Comparison of ENCODE assay signal across 14 mouse cellular contexts in genomic region chr6:121043434-121044189, GRCm38 (mm10).
DNase-seq lines count a peak whose midpoint lies in the region; ATAC-seq and TF ChIP-seq lines count a peak whose summit lies in the region.
"Had no signal": no experiment of that assay in that cellular context is flagged by ENCODE, and none has a peak within 500 bp of the region (broad histone marks: within the 10 kb centered on the region; RNA-seq: fewer than 3 reads in every experiment).

No protein-coding gene starts in this region.

- H3K9me3 ChIP-seq in kidney, embryonic 14.5 days (ENCODE audit: control insufficient read depth, low read length), result no peaks in the 10 kb centered on the region
- H3K9me3 ChIP-seq in embryonic facial prominence, embryonic 10.5 days, result no peaks in the 10 kb centered on the region
- no peaks in the 10 kb centered on the region for H3K9me3 ChIP-seq in lung, postnatal 0 days (ENCODE audit: low read length)
- H3K9me3 ChIP-seq in midbrain, embryonic 13.5 days, result no peaks in the 10 kb centered on the region
- H3K9me3 ChIP-seq: forebrain, embryonic 13.5 days; midbrain, embryonic 15.5 days had no signal

- peak; percentile 30; the same call in 1 of the 2 replicates for TF ChIP-seq EP300 in lung, postnatal 0 days (IDR thresholded peaks at IDR 0.05)

- no peak for TF ChIP-seq POLR2A in kidney, adult 2 months (IDR thresholded peaks at IDR 0.05; ENCODE audit: low read depth, low read length)

- WGBS in kidney, adult 2 months, result 57% methylated on average over 14 of the region's 14 CpGs
- WGBS in kidney, embryonic 14.5 days, result 48% methylated on average over 14 of the region's 14 CpGs
- 60% methylated on average over 14 of the region's 14 CpGs for WGBS in embryonic facial prominence, embryonic 10.5 days
- 45% methylated on average over 14 of the region's 14 CpGs for WGBS in lung, postnatal 0 days
- WGBS in midbrain, embryonic 13.5 days, result 75% methylated on average over 14 of the region's 14 CpGs

- TF ChIP-seq CTCF in kidney, adult 2 months (conservative IDR thresholded peaks at IDR 0.05; ENCODE audit: insufficient read depth, insufficient read length, low read depth, low read length), result no peak
- TF ChIP-seq CTCF in lung, postnatal 0 days (IDR thresholded peaks at IDR 0.05), result no peak

- no peak for DNase-seq in kidney, adult 2 months
- peak; percentile 80 for DNase-seq in 416B (ENCODE audit: low read depth)
- DNase-seq in embryonic facial prominence, embryonic 10.5 days (ENCODE audit: low spot score), result no peak
- DNase-seq in lung, postnatal 0 days (ENCODE audit: low spot score), result peak; percentile 78
- DNase-seq in testis, postnatal 14 days (ENCODE audit: low spot score), result no peak
- DNase-seq in layer of hippocampus, postnatal 14 days (ENCODE audit: low spot score in 2 of 2), result no peak
- DNase-seq: cerebellum, postnatal 25 days; heart, adult 11 months; heart, postnatal 4 days; kidney, adult 11 months had no signal

- peak overlapping the region; percentile 54; the same call in 1 of the 2 replicates for H3K27ac ChIP-seq in kidney, adult 2 months (ENCODE audit: insufficient read depth, low read depth, low read length)
- H3K27ac ChIP-seq in kidney, embryonic 14.5 days (ENCODE audit: low read depth, low read length), result no peak overlapping the region
- H3K27ac ChIP-seq in embryonic facial prominence, embryonic 10.5 days (replicated peaks), result peak overlapping the region; percentile 66
- H3K27ac ChIP-seq in lung, postnatal 0 days (ENCODE audit: low read length), result peak overlapping the region; percentile 51; the same call in 1 of the 2 replicates
- no peak overlapping the region for H3K27ac ChIP-seq in midbrain, embryonic 13.5 days
- H3K27ac ChIP-seq: forebrain, embryonic 13.5 days; midbrain, embryonic 15.5 days had no signal

- no peaks in the 10 kb centered on the region for H3K36me3 ChIP-seq in kidney, adult 2 months (ENCODE audit: control insufficient read depth, insufficient read depth, low read length)
- H3K36me3 ChIP-seq in kidney, embryonic 14.5 days (ENCODE audit: control insufficient read depth, insufficient read depth, low read length), result peaks cover 24% of the 10 kb centered on the region; the same call in 1 of the 2 replicates
- peaks cover 36% of the 10 kb centered on the region for H3K36me3 ChIP-seq in embryonic facial prominence, embryonic 10.5 days (replicated peaks)
- peaks cover 13% of the 10 kb centered on the region for H3K36me3 ChIP-seq in lung, postnatal 0 days (ENCODE audit: insufficient read depth, low read length)
- peaks cover 36% of the 10 kb centered on the region for H3K36me3 ChIP-seq in midbrain, embryonic 13.5 days

- ATAC-seq in kidney, embryonic 14.5 days (ENCODE audit: low FRiP score, low TSS enrichment), result no peak
- ATAC-seq in lung, postnatal 0 days, result peak; percentile 68
- no peak for ATAC-seq in midbrain, embryonic 13.5 days
- ATAC-seq: forebrain, embryonic 13.5 days; midbrain, embryonic 15.5 days had no signal

- H3K4me3 ChIP-seq in kidney, adult 2 months (ENCODE audit: insufficient read depth, low read depth, low read length), result no peak overlapping the region
- H3K4me3 ChIP-seq in kidney, embryonic 14.5 days (ENCODE audit: low read length), result no peak overlapping the region
- no peak overlapping the region for H3K4me3 ChIP-seq in embryonic facial prominence, embryonic 10.5 days
- no peak overlapping the region for H3K4me3 ChIP-seq in lung, postnatal 0 days (ENCODE audit: low read depth, low read length)
- H3K4me3 ChIP-seq in midbrain, embryonic 13.5 days (replicated peaks), result no peak overlapping the region
- H3K4me3 ChIP-seq: forebrain, embryonic 13.5 days; midbrain, embryonic 15.5 days had no signal

- no peak overlapping the region for H3K4me2 ChIP-seq in kidney, embryonic 14.5 days (replicated peaks; ENCODE audit: low read depth, low read length)
- H3K4me2 ChIP-seq in lung, postnatal 0 days (replicated peaks; ENCODE audit: low read depth, low read length), result no peak overlapping the region
- H3K4me2 ChIP-seq in midbrain, embryonic 13.5 days (replicated peaks), result no peak overlapping the region
- H3K4me2 ChIP-seq: forebrain, embryonic 13.5 days; midbrain, embryonic 15.5 days had no signal

- H3K27me3 ChIP-seq in kidney, adult 2 months (replicated peaks; ENCODE audit: control insufficient read depth, insufficient read depth, low read length), result no peaks in the 10 kb centered on the region
- no peaks in the 10 kb centered on the region for H3K27me3 ChIP-seq in kidney, embryonic 14.5 days (ENCODE audit: control insufficient read depth, insufficient read depth, low read length)
- no peaks in the 10 kb centered on the region for H3K27me3 ChIP-seq in embryonic facial prominence, embryonic 10.5 days (replicated peaks; ENCODE audit: low read depth, poor library complexity, severe bottlenecking)
- H3K27me3 ChIP-seq in lung, postnatal 0 days (replicated peaks; ENCODE audit: insufficient read depth, low read length), result no peaks in the 10 kb centered on the region
- H3K27me3 ChIP-seq in midbrain, embryonic 13.5 days, result no peaks in the 10 kb centered on the region
- H3K27me3 ChIP-seq: forebrain, embryonic 13.5 days; midbrain, embryonic 15.5 days had no signal

- no peak overlapping the region for H3K9ac ChIP-seq in kidney, embryonic 14.5 days (ENCODE audit: low read depth, low read length)
- H3K9ac ChIP-seq in lung, postnatal 0 days (replicated peaks; ENCODE audit: low read depth), result no peak overlapping the region
- no peak overlapping the region for H3K9ac ChIP-seq in midbrain, embryonic 13.5 days (replicated peaks)
- H3K9ac ChIP-seq: forebrain, embryonic 13.5 days; midbrain, embryonic 15.5 days had no signal

- H3K4me1 ChIP-seq in kidney, adult 2 months (ENCODE audit: control insufficient read depth, insufficient read depth, low read length), result peaks cover 18% of the 10 kb centered on the region
- H3K4me1 ChIP-seq in kidney, embryonic 14.5 days (ENCODE audit: control insufficient read depth, insufficient read depth, low read length), result peaks cover 27% of the 10 kb centered on the region
- peaks cover 28% of the 10 kb centered on the region for H3K4me1 ChIP-seq in embryonic facial prominence, embryonic 10.5 days
- no peaks in the 10 kb centered on the region; the same call in 1 of the 2 replicates for H3K4me1 ChIP-seq in lung, postnatal 0 days (ENCODE audit: insufficient read depth, low read depth, low read length)
- no peaks in the 10 kb centered on the region; the same call in 1 of the 2 replicates for H3K4me1 ChIP-seq in midbrain, embryonic 13.5 days (replicated peaks)
- H3K4me1 ChIP-seq: midbrain, embryonic 15.5 days had no signal

Comparison
In these comparisons a context has a peak if more than half of its experiments do, and no peak if none do; other contexts are left out.
1. H3K27ac ChIP-seq: peak in kidney, adult 2 months (single experiment), embryonic facial prominence, embryonic 10.5 days (single experiment) and lung, postnatal 0 days (single experiment); none in kidney, embryonic 14.5 days (single experiment) and midbrain, embryonic 13.5 days (single experiment).
2. DNase-seq: peak in 416B (single experiment) and lung, postnatal 0 days (single experiment); none in kidney, adult 2 months (single experiment), embryonic facial prominence, embryonic 10.5 days (single experiment), testis, postnatal 14 days (single experiment) and layer of hippocampus, postnatal 14 days (0 of 2).